Mouse (Mus musculus): ENCODE data around the gene Prpf38b. TPM values are rescaled to one million over a fixed set of nuclear protein-coding genes. Genes with fewer than 3 reads are reported as not detected.

Prpf38b gene
- polyA plus RNA-seq, 1 experiment from 2014 or later = 71.4 TPM

DNA sequence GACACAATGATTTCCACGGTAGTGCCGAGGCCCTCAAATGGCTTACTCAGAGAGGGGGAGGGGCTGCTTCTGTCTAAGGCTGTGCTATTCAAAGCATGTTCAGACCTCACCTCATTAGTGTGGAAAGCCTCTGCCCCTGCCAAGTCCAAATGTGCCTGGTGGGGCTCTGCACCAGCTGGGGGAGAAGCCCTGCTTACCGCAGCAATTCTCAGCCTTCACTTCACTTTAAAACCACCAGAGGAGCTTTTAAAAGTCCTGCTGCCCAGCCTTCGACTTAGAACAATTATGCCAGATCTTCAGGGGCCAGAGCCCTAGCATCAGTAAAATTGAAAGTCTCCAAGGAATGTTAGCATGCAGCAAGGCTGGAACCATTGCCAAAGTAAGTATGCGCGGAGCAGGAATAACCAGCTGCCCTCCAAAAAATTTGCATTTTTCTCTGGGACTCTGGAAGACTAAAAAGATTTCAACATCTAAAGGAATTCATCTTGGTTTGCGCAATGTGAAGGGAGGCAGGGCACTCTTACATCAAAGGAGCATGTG lies 53.2 kb downstream of the Prpf38b start:
- WGBS = 33% methylated on average over 7 of the region's 7 CpGs
- H3K4me1 ChIP-seq (replicated peaks; ENCODE audit: control insufficient read depth, insufficient read depth, low read length) = peaks cover 2% of the 10 kb centered on the region; the same call in 1 of the 2 replicates
- peak overlapping the region; percentile 20; the same call in 1 of the 2 replicates for H3K9ac ChIP-seq (ENCODE audit: low read length)
- H3K4me3 ChIP-seq (ENCODE audit: low read depth, low read length) = no peak overlapping the region
- H3K27me3 ChIP-seq (ENCODE audit: control insufficient read depth, insufficient read depth, low read length) = no peaks in the 10 kb centered on the region
- no peaks in the 10 kb centered on the region for H3K9me3 ChIP-seq (ENCODE audit: control insufficient read depth, low read length)
- no peaks in the 10 kb centered on the region for H3K36me3 ChIP-seq (ENCODE audit: control insufficient read depth, insufficient read depth, low read length)
- ATAC-seq (replicated peaks; ENCODE audit: low FRiP score) (peak; percentile 93), DNase-seq (ENCODE audit: low spot score) (peak; percentile 76)
- no peak overlapping the region for H3K4me2 ChIP-seq (ENCODE audit: low read depth, low read length, severe bottlenecking)
- H3K27ac ChIP-seq (ENCODE audit: low read depth, low read length) = peak overlapping the region; percentile 19; the same call in 1 of the 2 replicates

DNA sequence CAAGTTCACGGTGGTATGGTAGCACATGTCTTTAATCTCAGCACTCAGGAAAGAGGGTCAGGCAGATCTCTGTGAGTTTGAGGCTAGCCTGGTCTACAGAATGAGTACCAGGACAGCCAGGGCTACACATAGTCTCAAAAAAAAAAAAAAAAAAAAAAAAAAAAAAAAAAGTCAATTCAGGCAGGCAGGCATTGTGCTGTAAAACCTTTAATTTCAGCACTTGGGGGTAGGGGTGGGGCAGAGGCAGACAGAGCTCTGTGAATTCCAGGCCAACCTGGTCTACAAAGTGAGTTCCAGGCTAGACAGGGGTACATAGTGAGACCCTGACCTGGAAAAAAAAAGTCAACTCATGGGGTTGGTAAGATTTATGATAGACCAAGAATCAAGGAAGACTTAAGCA lies 53.8 kb downstream of the Prpf38b start:
- no peak for DNase-seq (ENCODE audit: low spot score)
- H3K27ac ChIP-seq (ENCODE audit: low read depth, low read length) = peak overlapping the region; percentile 19; the same call in 1 of the 2 replicates
- no peaks in the 10 kb centered on the region for H3K9me3 ChIP-seq (ENCODE audit: control insufficient read depth, low read length)
- H3K36me3 ChIP-seq (ENCODE audit: control insufficient read depth, insufficient read depth, low read length) = no peaks in the 10 kb centered on the region
- no peaks in the 10 kb centered on the region for H3K27me3 ChIP-seq (ENCODE audit: control insufficient read depth, insufficient read depth, low read length)
- peak; percentile 43 for ATAC-seq (replicated peaks; ENCODE audit: low FRiP score)
- 87% methylated on average over 1 of the region's 1 CpGs for whole genome bisulfite sequencing
- no peak overlapping the region for H3K4me2 ChIP-seq (ENCODE audit: low read depth, low read length, severe bottlenecking)
- no peak overlapping the region for H3K9ac ChIP-seq (ENCODE audit: low read length)
- H3K4me1 ChIP-seq (replicated peaks; ENCODE audit: control insufficient read depth, insufficient read depth, low read length) = peaks cover 2% of the 10 kb centered on the region; the same call in 1 of the 2 replicates
- H3K4me3 ChIP-seq (ENCODE audit: low read depth, low read length) = no peak overlapping the region

DNA sequence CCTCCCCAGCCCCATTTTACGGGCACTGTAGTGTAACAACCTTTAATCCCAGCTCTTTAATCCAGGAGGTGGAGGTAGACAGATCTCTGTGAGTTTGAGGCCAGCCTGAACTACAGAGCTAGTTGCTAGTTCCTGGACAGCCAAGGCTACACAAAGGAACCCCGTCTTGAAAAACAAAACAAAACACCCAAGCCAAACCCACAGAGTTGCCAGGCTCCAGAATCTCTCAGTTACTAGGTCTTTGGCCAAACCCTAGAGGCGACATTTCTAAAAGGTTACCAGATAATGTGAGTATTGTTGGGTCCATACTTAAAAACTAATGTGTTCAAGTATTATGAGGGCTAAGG lies 54.4 kb downstream of the Prpf38b start:
- no peak for DNase-seq (ENCODE audit: low spot score)
- 11% methylated on average over 3 of the region's 3 CpGs for WGBS
- Histone ChIP-seq H3K27me3 (ENCODE audit: control insufficient read depth, insufficient read depth, low read length) (no peaks in the 10 kb centered on the region), H3K4me1 (replicated peaks; ENCODE audit: control insufficient read depth, insufficient read depth, low read length) (peaks cover 2% of the 10 kb centered on the region; the same call in 1 of the 2 replicates), H3K9me3 (ENCODE audit: control insufficient read depth, low read length) (no peaks in the 10 kb centered on the region), H3K9ac (ENCODE audit: low read length) (no peak overlapping the region), H3K36me3 (ENCODE audit: control insufficient read depth, insufficient read depth, low read length) (no peaks in the 10 kb centered on the region), H3K4me3 (ENCODE audit: low read depth, low read length) (no peak overlapping the region), H3K27ac (ENCODE audit: low read depth, low read length) (no peak overlapping the region), H3K4me2 (ENCODE audit: low read depth, low read length, severe bottlenecking) (no peak overlapping the region)
- ATAC-seq (replicated peaks; ENCODE audit: low FRiP score) = no peak

GRCm38 (mm10) chr3:108856386-108857123 lies 55.0 kb downstream of the Prpf38b start:
- Histone ChIP-seq H3K9me3 (ENCODE audit: control insufficient read depth, low read length) (no peaks in the 10 kb centered on the region), H3K4me1 (replicated peaks; ENCODE audit: control insufficient read depth, insufficient read depth, low read length) (peaks cover 2% of the 10 kb centered on the region; the same call in 1 of the 2 replicates), H3K36me3 (ENCODE audit: control insufficient read depth, insufficient read depth, low read length) (no peaks in the 10 kb centered on the region), H3K27ac (ENCODE audit: low read depth, low read length) (no peak overlapping the region), H3K4me3 (ENCODE audit: low read depth, low read length) (no peak overlapping the region), H3K27me3 (ENCODE audit: control insufficient read depth, insufficient read depth, low read length) (no peaks in the 10 kb centered on the region), H3K9ac (ENCODE audit: low read length) (no peak overlapping the region), H3K4me2 (ENCODE audit: low read depth, low read length, severe bottlenecking) (no peak overlapping the region)
- ATAC-seq (replicated peaks; ENCODE audit: low FRiP score) (no peak), DNase-seq (ENCODE audit: low spot score) (no peak)
- 43% methylated on average over 8 of the region's 8 CpGs for WGBS

DNA sequence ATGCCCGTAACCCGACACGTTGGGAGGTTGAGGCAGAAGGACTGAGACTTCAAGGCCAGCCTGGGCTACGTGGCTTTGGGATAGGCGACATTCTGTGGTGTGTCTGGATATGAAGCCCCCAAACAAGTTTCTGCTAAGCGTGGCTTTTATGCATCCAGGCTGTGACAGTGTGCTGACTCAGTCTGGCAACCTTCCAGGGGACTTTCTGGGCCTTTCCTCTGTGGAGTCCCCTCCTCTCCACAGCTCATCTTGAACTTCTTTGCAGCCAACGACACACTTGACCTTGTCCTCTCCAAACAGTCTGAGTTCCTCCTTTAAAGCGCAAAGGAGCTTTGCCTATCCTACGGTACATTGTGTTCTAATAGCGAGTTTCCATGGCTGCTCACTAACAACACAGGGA lies 55.7 kb downstream of the Prpf38b start:
- H3K36me3 ChIP-seq (ENCODE audit: control insufficient read depth, insufficient read depth, low read length) = no peaks in the 10 kb centered on the region
- peak; percentile 53 for DNase-seq (ENCODE audit: low spot score)
- no peak overlapping the region for H3K4me3 ChIP-seq (ENCODE audit: low read depth, low read length)
- no peak for ATAC-seq (replicated peaks; ENCODE audit: low FRiP score)
- peaks cover 2% of the 10 kb centered on the region; the same call in 1 of the 2 replicates for H3K4me1 ChIP-seq (replicated peaks; ENCODE audit: control insufficient read depth, insufficient read depth, low read length)
- no peaks in the 10 kb centered on the region for H3K9me3 ChIP-seq (ENCODE audit: control insufficient read depth, low read length)
- H3K27ac ChIP-seq (ENCODE audit: low read depth, low read length) = no peak overlapping the region
- no peak overlapping the region for H3K9ac ChIP-seq (ENCODE audit: low read length)
- WGBS = 79% methylated on average over 10 of the region's 10 CpGs
- no peak overlapping the region for H3K4me2 ChIP-seq (ENCODE audit: low read depth, low read length, severe bottlenecking)
- H3K27me3 ChIP-seq (ENCODE audit: control insufficient read depth, insufficient read depth, low read length) = no peaks in the 10 kb centered on the region

DNA sequence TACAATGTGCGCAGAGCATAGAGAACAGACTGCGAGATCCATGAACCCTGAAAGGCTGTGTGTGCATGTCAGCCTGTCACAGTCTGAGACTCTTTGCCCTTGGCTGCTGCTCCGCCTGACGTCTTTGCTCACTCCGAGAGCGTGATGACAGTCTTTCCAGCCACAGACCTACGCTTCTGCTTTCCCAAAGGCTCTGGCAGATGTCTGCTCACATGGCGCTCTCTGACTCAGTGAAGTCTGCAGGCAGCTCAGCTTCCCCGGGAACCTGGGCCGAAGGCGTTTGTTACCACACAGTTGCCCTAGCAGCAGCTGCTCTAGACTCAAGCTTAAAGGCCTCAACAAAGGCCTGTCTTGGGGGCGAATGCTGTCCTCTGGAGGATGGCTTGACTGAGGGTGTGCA lies 56.2 kb downstream of the Prpf38b start:
- H3K27ac ChIP-seq (ENCODE audit: low read depth, low read length) = no peak overlapping the region
- DNase-seq (ENCODE audit: low spot score) (no peak), ATAC-seq (replicated peaks; ENCODE audit: low FRiP score) (no peak)
- H3K36me3 ChIP-seq (ENCODE audit: control insufficient read depth, insufficient read depth, low read length) = no peaks in the 10 kb centered on the region
- no peak overlapping the region for H3K9ac ChIP-seq (ENCODE audit: low read length)
- 58% methylated on average over 12 of the region's 12 CpGs for whole genome bisulfite sequencing
- H3K27me3 ChIP-seq (ENCODE audit: control insufficient read depth, insufficient read depth, low read length) = no peaks in the 10 kb centered on the region
- no peaks in the 10 kb centered on the region for H3K9me3 ChIP-seq (ENCODE audit: control insufficient read depth, low read length)
- peaks cover 2% of the 10 kb centered on the region; the same call in 1 of the 2 replicates for H3K4me1 ChIP-seq (replicated peaks; ENCODE audit: control insufficient read depth, insufficient read depth, low read length)
- H3K4me3 ChIP-seq (ENCODE audit: low read depth, low read length) = no peak overlapping the region
- no peak overlapping the region for H3K4me2 ChIP-seq (ENCODE audit: low read depth, low read length, severe bottlenecking)

DNA sequence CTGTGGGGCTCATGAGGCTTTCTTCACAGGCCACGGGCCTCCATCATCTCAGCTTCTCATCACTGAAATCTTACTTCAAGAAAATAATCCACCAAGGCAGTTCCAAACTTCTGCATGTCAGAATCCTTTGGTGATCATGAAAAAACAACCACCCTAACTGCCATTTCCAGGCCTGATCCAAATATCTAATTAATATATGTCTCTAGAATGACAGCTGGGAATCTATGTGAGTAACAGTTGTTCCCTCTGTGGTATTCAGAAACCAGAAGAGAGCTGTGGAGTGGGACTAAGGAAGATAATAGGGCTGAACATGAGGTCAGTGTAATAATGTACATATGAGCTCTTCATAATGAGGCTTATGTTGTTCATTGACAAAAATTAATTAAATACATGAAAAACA lies 58.3 kb downstream of the Prpf38b start:
- H3K4me1 ChIP-seq (replicated peaks; ENCODE audit: control insufficient read depth, insufficient read depth, low read length) = peaks cover 2% of the 10 kb centered on the region; the same call in 1 of the 2 replicates
- no peak for DNase-seq (ENCODE audit: low spot score)
- 86% methylated on average over 1 of the region's 1 CpGs for whole genome bisulfite sequencing
- no peak overlapping the region for H3K4me3 ChIP-seq (ENCODE audit: low read depth, low read length)
- H3K9me3 ChIP-seq (ENCODE audit: control insufficient read depth, low read length) = no peaks in the 10 kb centered on the region
- no peaks in the 10 kb centered on the region for H3K27me3 ChIP-seq (ENCODE audit: control insufficient read depth, insufficient read depth, low read length)
- H3K27ac ChIP-seq (ENCODE audit: low read depth, low read length) = no peak overlapping the region
- ATAC-seq (replicated peaks; ENCODE audit: low FRiP score) = no peak
- no peak overlapping the region for H3K9ac ChIP-seq (ENCODE audit: low read length)
- no peak overlapping the region for H3K4me2 ChIP-seq (ENCODE audit: low read depth, low read length, severe bottlenecking)
- no peaks in the 10 kb centered on the region for H3K36me3 ChIP-seq (ENCODE audit: control insufficient read depth, insufficient read depth, low read length)
